Mouse (Mus musculus): ENCODE results near the gene Tlk1.

- TF ChIP-seq MAX (IDR thresholded peaks at IDR 0.05; ENCODE audit: low read length), result no peak
- no peak for TF ChIP-seq GABPA (IDR thresholded peaks at IDR 0.05; ENCODE audit: insufficient replicate concordance, low read depth, low read length)
- peak; percentile 21; the same call in 1 of the 2 replicates for TF ChIP-seq USF2 (conservative IDR thresholded peaks at IDR 0.05; ENCODE audit: low read depth, low read length)
- no peak for TF ChIP-seq CTCF (conservative IDR thresholded peaks at IDR 0.05 in 1 of 2, IDR thresholded peaks at IDR 0.05 in 1 of 2; ENCODE audit: low read depth in 2 of 2, low read length in 2 of 2)
- no peak for TF ChIP-seq RCOR1 (conservative IDR thresholded peaks at IDR 0.05; ENCODE audit: low read depth, low read length)
- TF ChIP-seq USF1 (IDR thresholded peaks at IDR 0.05; ENCODE audit: low read depth, low read length), result peak; percentile 12; the same call in 1 of the 2 replicates
- no peak for TF ChIP-seq MEF2A (IDR thresholded peaks at IDR 0.05; ENCODE audit: borderline replicate concordance, low read depth, low read length)
- TF ChIP-seq RAD21 (IDR thresholded peaks at IDR 0.05; ENCODE audit: low read depth, low read length), result no peak
- no peak for TF ChIP-seq ZMIZ1 (IDR thresholded peaks at IDR 0.05; ENCODE audit: low read depth, low read length)
Observed at GRCm38 (mm10) chr2:70838536-70839216, 13.1 kb upstream of the Tlk1 start.

All from CH12.LX (cell line).